8 mouse cellular contexts compared by ENCODE assay signal in the genomic region with DNA sequence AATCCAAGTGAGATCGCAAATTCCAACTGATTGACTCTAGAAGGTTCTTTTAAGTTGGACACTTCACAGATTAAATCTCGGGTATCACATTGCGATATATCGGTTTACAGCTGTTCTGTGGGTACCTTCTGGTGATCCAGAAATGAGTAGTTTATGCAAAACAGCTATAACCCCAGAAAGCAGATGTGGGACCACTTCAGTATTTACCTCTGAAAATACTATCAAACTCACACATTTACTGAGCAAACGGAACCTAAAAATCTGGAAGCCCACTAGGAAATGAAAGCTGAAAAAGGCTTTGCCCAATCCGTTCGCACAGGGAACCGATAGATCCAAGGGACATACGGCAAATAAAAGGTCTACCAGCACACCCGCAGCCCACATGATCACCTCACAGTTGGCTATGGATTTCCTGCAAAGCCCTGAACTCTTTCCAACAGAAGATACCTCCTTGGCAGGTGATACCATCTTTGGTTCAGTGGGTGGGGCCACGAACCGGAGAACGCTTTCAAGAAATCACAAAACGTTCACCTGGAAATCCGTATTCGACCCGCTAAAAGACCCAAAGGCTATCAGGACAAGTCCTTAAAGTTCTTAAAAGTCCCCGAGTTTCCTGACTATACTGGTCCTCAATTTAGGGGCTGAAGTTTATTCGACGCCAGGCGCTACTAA. TPM values are rescaled to one million over a fixed set of nuclear protein-coding genes. Genes with fewer than 3 reads are reported as not detected.
DNase-seq lines count a peak whose midpoint lies in the region; ATAC-seq lines count a peak whose summit lies in the region.

No protein-coding gene starts in this region.

- H3K36me3 ChIP-seq in lung, embryonic 16.5 days (ENCODE audit: control insufficient read depth, insufficient read depth, low read length), result no peaks in the 10 kb centered on the region
- H3K36me3 ChIP-seq in hindbrain, embryonic 14.5 days (replicated peaks; ENCODE audit: control insufficient read depth, insufficient read depth), result no peaks in the 10 kb centered on the region

- H3K4me1 ChIP-seq in lung, embryonic 16.5 days (replicated peaks; ENCODE audit: control insufficient read depth, insufficient read depth, low read length), result peaks cover 17% of the 10 kb centered on the region
- peaks cover 39% of the 10 kb centered on the region for H3K4me1 ChIP-seq in hindbrain, embryonic 14.5 days (replicated peaks; ENCODE audit: control insufficient read depth, insufficient read depth, low read length)

- peak overlapping the region; percentile 69 for H3K4me2 ChIP-seq in lung, embryonic 16.5 days (ENCODE audit: low read depth, low read length)
- peak overlapping the region; percentile 90 for H3K4me2 ChIP-seq in hindbrain, embryonic 14.5 days (replicated peaks)

- H3K4me3 ChIP-seq in lung, embryonic 16.5 days (ENCODE audit: low read length), result peak overlapping the region; percentile 74
- H3K4me3 ChIP-seq in hindbrain, embryonic 14.5 days (replicated peaks; ENCODE audit: low read length), result peak overlapping the region; percentile 75

- no peak for DNase-seq in lung, postnatal 14 days
- peak; percentile 17 to 25 for DNase-seq in cerebellum, postnatal 36 days
- DNase-seq in hindbrain, embryonic 14.5 days (ENCODE audit: low spot score), result no peak
- no peak for DNase-seq in urinary bladder, postnatal 14 days (ENCODE audit: low spot score)
- no peak for DNase-seq in c-Kit-positive CD71-positive TER-119-positive erythroid progenitor cells, embryonic 14.5 days (ENCODE audit: low spot score)
- no peak for DNase-seq in embryo, embryonic 9.5 days (ENCODE audit: extremely low spot score)

- H3K9ac ChIP-seq in lung, embryonic 16.5 days (ENCODE audit: low read length), result peak overlapping the region; percentile 75
- H3K9ac ChIP-seq in hindbrain, embryonic 14.5 days, result peak overlapping the region; percentile 76

- no peak for ATAC-seq in lung, embryonic 16.5 days (ENCODE audit: low read depth)
- no peak; the same call in 1 of the 2 replicates for ATAC-seq in hindbrain, embryonic 14.5 days (ENCODE audit: low FRiP score)
- 0 out of 2 replicates have a peak, but pooled peaks have one; percentile 9 for ATAC-seq in megakaryocyte-erythroid progenitor cell, adult 5-6 weeks (replicated peaks; ENCODE audit: low FRiP score, low TSS enrichment, poor library complexity, severe bottlenecking)

- H3K9me3 ChIP-seq in lung, embryonic 16.5 days (ENCODE audit: control insufficient read depth, low read length), result no peaks in the 10 kb centered on the region
- no peaks in the 10 kb centered on the region for H3K9me3 ChIP-seq in hindbrain, embryonic 14.5 days (ENCODE audit: control insufficient read depth, low read length)

- no peaks in the 10 kb centered on the region for H3K27me3 ChIP-seq in lung, embryonic 16.5 days (ENCODE audit: control insufficient read depth, insufficient read depth, low read depth, low read length)
- no peaks in the 10 kb centered on the region for H3K27me3 ChIP-seq in hindbrain, embryonic 14.5 days (ENCODE audit: control insufficient read depth, insufficient read depth, low read length)

- peak overlapping the region; percentile 96 for H3K27ac ChIP-seq in lung, embryonic 16.5 days (ENCODE audit: low read length)
- peak overlapping the region; percentile 91; the same call in 1 of the 2 replicates for H3K27ac ChIP-seq in hindbrain, embryonic 14.5 days

- WGBS in lung, embryonic 16.5 days, result 11% methylated on average over 21 of the region's 21 CpGs
- 25% methylated on average over 21 of the region's 21 CpGs for WGBS in hindbrain, embryonic 14.5 days

RNA-seq across cellular contexts. Expression of gene Spty2d1, which starts 1.0 kb away (rescaled TPM):
- 23.9 and 24.0 TPM in 2 replicates for polyA plus RNA-seq in lung, embryonic 16.5 days (2015; fragmentation: Nextera tagmentation; extraction: Ambion mirVana)
- polyA plus RNA-seq in hindbrain, embryonic 14.5 days (2014; fragmentation: Nextera tagmentation; extraction: Ambion mirVana), result 7.7 and 8.0 TPM in 2 replicates
- 14.8 and 15.6 TPM in 2 replicates for total RNA-seq in megakaryocyte-erythroid progenitor cell, adult 5-6 weeks (2014; fragmentation: Nextera tagmentation)
- total RNA-seq in megakaryocyte-erythroid progenitor cell, adult 5-6 weeks (2017), result 28.9 and 33.4 TPM in 2 replicates

RNA-seq across cellular contexts. Expression of gene Gm9999, which starts 23.9 kb away (rescaled TPM):
- not detected in 2 replicates for polyA plus RNA-seq in lung, embryonic 16.5 days (2015; fragmentation: Nextera tagmentation; extraction: Ambion mirVana)
- polyA plus RNA-seq in hindbrain, embryonic 14.5 days (2014; fragmentation: Nextera tagmentation; extraction: Ambion mirVana), result not detected in 2 replicates
- not detected in 2 replicates for total RNA-seq in megakaryocyte-erythroid progenitor cell, adult 5-6 weeks (2014; fragmentation: Nextera tagmentation)
- total RNA-seq in megakaryocyte-erythroid progenitor cell, adult 5-6 weeks (2017), result not detected in 2 replicates

RNA-seq across cellular contexts. Expression of gene Tmem86a, which starts 43.2 kb away (rescaled TPM):
- 40.4 and 41.7 TPM in 2 replicates for polyA plus RNA-seq in lung, embryonic 16.5 days (2015; fragmentation: Nextera tagmentation; extraction: Ambion mirVana)
- 21.0 and 22.1 TPM in 2 replicates for polyA plus RNA-seq in hindbrain, embryonic 14.5 days (2014; fragmentation: Nextera tagmentation; extraction: Ambion mirVana)
- total RNA-seq in megakaryocyte-erythroid progenitor cell, adult 5-6 weeks (2014; fragmentation: Nextera tagmentation), result 0.77 and 2.3 TPM in 2 replicates
- total RNA-seq in megakaryocyte-erythroid progenitor cell, adult 5-6 weeks (2017), result not detected in 2 replicates

RNA-seq across cellular contexts. Expression of gene Uevld, which starts 48.9 kb away (rescaled TPM):
- 15.0 and 16.6 TPM in 2 replicates for polyA plus RNA-seq in lung, embryonic 16.5 days (2015; fragmentation: Nextera tagmentation; extraction: Ambion mirVana)
- 5.3 and 5.6 TPM in 2 replicates for polyA plus RNA-seq in hindbrain, embryonic 14.5 days (2014; fragmentation: Nextera tagmentation; extraction: Ambion mirVana)
- total RNA-seq in megakaryocyte-erythroid progenitor cell, adult 5-6 weeks (2014; fragmentation: Nextera tagmentation), result 11.1 and 12.0 TPM in 2 replicates
- 7.9 and 8.0 TPM in 2 replicates for total RNA-seq in megakaryocyte-erythroid progenitor cell, adult 5-6 weeks (2017)

Comparison
In these comparisons a context has a peak if more than half of its experiments do, and no peak if none do; other contexts are left out.
1. DNase-seq: peak in cerebellum, postnatal 36 days (2 of 2); none in lung, postnatal 14 days (single experiment), hindbrain, embryonic 14.5 days (single experiment), urinary bladder, postnatal 14 days (single experiment), c-Kit-positive CD71-positive TER-119-positive erythroid progenitor cells, embryonic 14.5 days (single experiment) and embryo, embryonic 9.5 days (single experiment).